12 mouse cellular contexts compared by ENCODE assay signal in genomic region chr11:76322939-76323338, GRCm38 (mm10).
DNase-seq lines count a peak whose midpoint lies in the region; ATAC-seq lines count a peak whose summit lies in the region.
"Had no signal": no experiment of that assay in that cellular context is flagged by ENCODE, and none has a peak within 500 bp of the region (broad histone marks: within the 10 kb centered on the region; RNA-seq: fewer than 3 reads in every experiment).

No protein-coding gene starts in this region.

- no peaks in the 10 kb centered on the region for H3K36me3 ChIP-seq in kidney, embryonic 16.5 days (ENCODE audit: insufficient read depth, low read length)
- H3K36me3 ChIP-seq in embryonic facial prominence, embryonic 12.5 days, result 0 out of 2 replicates have a peak, but pooled peaks cover 3% of the 10 kb centered on the region

- 63% methylated on average over 5 of the region's 5 CpGs for WGBS in kidney, embryonic 16.5 days
- 77% methylated on average over 5 of the region's 5 CpGs for WGBS in embryonic facial prominence, embryonic 12.5 days

- no peak for DNase-seq in kidney, adult 8-10 months
- peak; percentile 22 for DNase-seq in lung, postnatal 25 days (ENCODE audit: low spot score)
- no peak for DNase-seq in right cerebral cortex, postnatal 36 days (ENCODE audit: low spot score in 2 of 2)
- no peak for DNase-seq in spleen, postnatal 36 days (ENCODE audit: low spot score in 2 of 2)
- DNase-seq: layer of hippocampus, adult 9-11 months; spleen, adult 18-20 months; thymus, postnatal 25 days had no signal

- no peaks in the 10 kb centered on the region for H3K9me3 ChIP-seq in kidney, embryonic 16.5 days (ENCODE audit: low read length)
- no peaks in the 10 kb centered on the region for H3K9me3 ChIP-seq in embryonic facial prominence, embryonic 12.5 days

- no peak overlapping the region for H3K4me2 ChIP-seq in kidney, embryonic 16.5 days (replicated peaks; ENCODE audit: low read depth, low read length)
- no peak overlapping the region for H3K4me2 ChIP-seq in embryonic facial prominence, embryonic 12.5 days (replicated peaks)
- H3K4me2 ChIP-seq: liver, embryonic 11.5 days had no signal

- no peak overlapping the region for H3K9ac ChIP-seq in kidney, embryonic 16.5 days (replicated peaks; ENCODE audit: low read length)
- no peak overlapping the region for H3K9ac ChIP-seq in embryonic facial prominence, embryonic 12.5 days

- 0 out of 2 replicates have a peak overlapping the region, but pooled peaks have one; percentile 11 for H3K27ac ChIP-seq in kidney, embryonic 16.5 days (ENCODE audit: low read length)
- H3K27ac ChIP-seq in brown adipose tissue, adult 24 weeks (replicated peaks; ENCODE audit: low read depth, low read length), result peak overlapping the region; percentile 9; the same call in 1 of the 2 replicates
- H3K27ac ChIP-seq in embryonic facial prominence, embryonic 12.5 days, result peak overlapping the region; percentile 55; the same call in 1 of the 2 replicates

- no peaks in the 10 kb centered on the region for H3K27me3 ChIP-seq in kidney, embryonic 16.5 days (ENCODE audit: insufficient read depth, low read length)
- H3K27me3 ChIP-seq in embryonic facial prominence, embryonic 12.5 days, result no peaks in the 10 kb centered on the region

- H3K4me3 ChIP-seq in kidney, embryonic 16.5 days (ENCODE audit: low read length), result no peak overlapping the region
- no peak overlapping the region for H3K4me3 ChIP-seq in brown adipose tissue, adult 24 weeks (ENCODE audit: insufficient read depth, low read depth, low read length)
- H3K4me3 ChIP-seq in embryonic facial prominence, embryonic 12.5 days, result no peak overlapping the region

- ATAC-seq in kidney, embryonic 16.5 days (ENCODE audit: low FRiP score, low TSS enrichment), result no peak
- no peak for ATAC-seq in embryonic facial prominence, embryonic 12.5 days (ENCODE audit: insufficient number of reproducible peaks, insufficient read depth, low FRiP score, low TSS enrichment)
- ATAC-seq: intestine, embryonic 16.5 days had no signal

- peaks cover 47% of the 10 kb centered on the region for H3K4me1 ChIP-seq in kidney, embryonic 16.5 days (ENCODE audit: insufficient read depth, low read length)
- peaks cover 67% of the 10 kb centered on the region for H3K4me1 ChIP-seq in brown adipose tissue, adult 24 weeks (ENCODE audit: control insufficient read depth, insufficient read depth, insufficient read length, low read length)
- peaks cover 55% of the 10 kb centered on the region for H3K4me1 ChIP-seq in embryonic facial prominence, embryonic 12.5 days
